Mouse (Mus musculus) E14TG2a.4 (cell line): ENCODE measurements around the gene Epb41l5.

ENCODE experiments used
- CTCF ChIP-seq: conservative IDR thresholded peaks from 2 replicates; pipeline ENCODE4 v1.5.1; 2014; ENCODE audit warnings: low read length
- POU5F1 ChIP-seq: IDR thresholded peaks from 2 replicates; pipeline ENCODE4 v1.6.1; 2014; ENCODE audit warnings: low read length, borderline replicate concordance

DNA sequence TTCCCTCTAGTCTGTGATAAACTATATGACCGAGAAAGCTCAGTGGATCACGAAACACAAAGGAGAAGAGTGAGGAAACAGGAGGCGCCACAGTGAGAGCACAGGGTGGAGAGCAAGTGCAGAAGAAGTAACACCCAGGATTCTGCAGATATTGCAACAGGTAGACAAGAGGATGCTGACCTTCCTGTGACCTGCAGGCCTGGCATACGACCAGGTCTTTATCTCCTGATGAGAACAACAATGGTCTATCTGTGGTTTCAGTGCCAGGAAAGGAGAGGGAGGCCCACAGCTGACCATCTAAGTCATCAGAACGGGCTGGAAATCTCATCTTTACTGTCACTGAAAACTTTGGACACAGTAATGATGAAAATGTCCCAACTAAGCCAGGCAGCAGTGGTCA is 93.1 kb downstream of the Epb41l5 start:
- TF ChIP-seq CTCF: no peak
- TF ChIP-seq POU5F1: no peak
